Mouse (Mus musculus): ENCODE measurements at regions not wholly inside any gene's neighbourhood (a gene's known extent, or its start where the extent isn't known, plus 50 kb on each side); places are given as distances from the start of the nearest gene placed in this dataset.

- DNase-seq (ENCODE audit: low spot score in 2 of 2) = no peak
These were observed 63.9 kb downstream of the Tmco5 start for GRCm38 (mm10) chr2:116942321-116942791.

GRCm38 (mm10) chr2:116948538-116948937 lies 70.0 kb downstream of the Tmco5 start:
- no peak for DNase-seq (ENCODE audit: low spot score in 2 of 2)

- no peak for DNase-seq (ENCODE audit: low spot score in 2 of 2)
These were observed 71.2 kb downstream of the Tmco5 start for GRCm38 (mm10) chr2:116949741-116950140.

GRCm38 (mm10) chr2:116950154-116950553 lies 71.7 kb downstream of the Tmco5 start:
- DNase-seq (ENCODE audit: low spot score in 2 of 2) = no peak

- no peak for DNase-seq (ENCODE audit: low spot score in 2 of 2)
These were observed 73.0 kb downstream of the Tmco5 start for GRCm38 (mm10) chr2:116951481-116951880.

- no peak for DNase-seq (ENCODE audit: low spot score in 2 of 2)
These were observed 75.8 kb downstream of the Tmco5 start for GRCm38 (mm10) chr2:116954280-116954679.

GRCm38 (mm10) chr2:116954896-116955295 lies 76.4 kb downstream of the Tmco5 start:
- DNase-seq (ENCODE audit: low spot score in 2 of 2) = no peak

- no peak for DNase-seq (ENCODE audit: low spot score in 2 of 2)
These were observed 84.8 kb downstream of the Tmco5 start for GRCm38 (mm10) chr2:116963116-116963873.

- DNase-seq (ENCODE audit: low spot score in 2 of 2) = no peak
These were observed 87.8 kb downstream of the Tmco5 start for GRCm38 (mm10) chr2:116966266-116966665.

- DNase-seq (ENCODE audit: low spot score in 2 of 2) = no peak
These were observed 93.4 kb downstream of the Tmco5 start for GRCm38 (mm10) chr2:116971666-116972613.

- no peak for DNase-seq (ENCODE audit: low spot score in 2 of 2)
These were observed 94.1 kb downstream of the Tmco5 start for GRCm38 (mm10) chr2:116972614-116972985.

GRCm38 (mm10) chr2:116973441-116973840 lies 95.0 kb downstream of the Tmco5 start:
- DNase-seq (ENCODE audit: low spot score in 2 of 2) = no peak

GRCm38 (mm10) chr2:116974152-116974551 lies 95.7 kb downstream of the Tmco5 start:
- DNase-seq (ENCODE audit: low spot score in 2 of 2) = no peak

GRCm38 (mm10) chr2:116974569-116975060 lies 96.1 kb downstream of the Tmco5 start:
- no peak for DNase-seq (ENCODE audit: low spot score in 2 of 2)

- DNase-seq (ENCODE audit: low spot score in 2 of 2) = peak in 1 of 2 experiments; percentile 37
These were observed 96.7 kb downstream of the Tmco5 start for GRCm38 (mm10) chr2:116975091-116975600.

GRCm38 (mm10) chr2:116975601-116976431 lies 97.3 kb downstream of the Tmco5 start:
- DNase-seq (ENCODE audit: low spot score in 2 of 2) = peak; percentile 27 to 46

- DNase-seq (ENCODE audit: low spot score in 2 of 2) = no peak
These were observed 97.9 kb downstream of the Tmco5 start for GRCm38 (mm10) chr2:116976432-116976750.

GRCm38 (mm10) chr2:116976951-116977503 lies 98.5 kb downstream of the Tmco5 start:
- DNase-seq (ENCODE audit: low spot score in 2 of 2) = no peak

GRCm38 (mm10) chr2:116977771-116978600 lies 99.5 kb downstream of the Tmco5 start:
- DNase-seq (ENCODE audit: low spot score in 2 of 2) = no peak

- DNase-seq (ENCODE audit: low spot score in 2 of 2) = no peak
These were observed 100.3 kb downstream of the Tmco5 start for GRCm38 (mm10) chr2:116978809-116979208.

Measured in spleen, postnatal 10 days (tissue).